Mouse (Mus musculus): Measurements from ENCODE around the gene Kank1.

DNA sequence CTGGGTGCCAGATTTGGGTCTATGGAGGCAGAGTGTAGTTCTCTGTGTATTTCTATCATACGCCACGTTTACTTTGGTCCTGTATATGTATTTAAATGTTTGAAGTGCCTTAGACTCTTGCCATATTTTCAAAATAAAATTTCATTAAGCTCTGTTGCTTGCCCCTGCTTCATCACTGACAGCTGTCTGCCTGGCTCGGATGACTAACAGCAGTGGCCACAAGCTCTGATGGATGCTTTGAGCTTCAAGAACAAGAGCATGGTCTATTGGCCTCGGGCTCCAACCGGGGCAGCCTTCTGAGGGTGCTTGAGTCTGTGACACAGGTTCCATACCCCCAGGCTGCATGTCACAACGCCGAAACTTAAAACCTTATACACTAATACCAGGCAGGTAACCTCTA, 197.6 kb downstream of the Kank1 start:
- TF ChIP-seq POLR2A (IDR thresholded peaks at IDR 0.05; ENCODE audit: borderline replicate concordance, extremely low read depth, insufficient read depth, insufficient read length, poor library complexity, severe bottlenecking) (no peak), CTCF (IDR thresholded peaks at IDR 0.05; ENCODE audit: borderline replicate concordance, extremely low read depth, insufficient read depth, insufficient read length) (no peak)

Measured in brain, embryonic 14.5 days (tissue).